Mouse (Mus musculus) retina, postnatal 7 days (tissue): ENCODE data around the gene C3ar1.

Experiments used
- DNase-seq: peaks from one replicate; pipeline ENCODE4 v3.0.0-alpha.2; 2012; ENCODE audit warnings: low read depth, low spot score

The C3ar1 gene

DNA sequence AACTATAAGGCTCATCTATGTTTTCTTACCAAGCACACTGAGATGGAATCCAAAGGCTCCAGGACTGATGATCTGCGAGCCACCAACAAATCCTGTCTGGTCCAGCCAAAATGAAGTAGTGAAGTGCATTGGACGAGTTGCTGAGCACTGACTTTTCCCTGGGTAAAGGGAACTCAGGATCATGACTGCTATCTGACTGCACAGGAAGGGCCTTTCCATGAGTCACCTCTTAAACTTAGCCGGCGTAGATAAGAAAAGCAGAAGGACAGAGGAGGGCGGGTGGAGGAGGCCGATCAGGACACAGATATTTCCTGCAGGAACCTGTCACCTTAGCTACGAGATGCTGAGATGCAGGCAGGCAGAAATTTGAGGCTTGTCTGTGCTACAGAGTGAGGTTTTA lies at the start of gene C3ar1:
TSS of gene C3ar1 (minus strand) at position 207 of the 400 bp plus-strand sequence.
- DNase-seq = no peak

- DNase-seq = no peak
These were observed 36.6 kb upstream of the C3ar1 start for GRCm38 (mm10) chr6:122892442-122893049.

- DNase-seq = no peak
These were observed 33.6 kb upstream of the C3ar1 start for GRCm38 (mm10) chr6:122889599-122889998.

DNA sequence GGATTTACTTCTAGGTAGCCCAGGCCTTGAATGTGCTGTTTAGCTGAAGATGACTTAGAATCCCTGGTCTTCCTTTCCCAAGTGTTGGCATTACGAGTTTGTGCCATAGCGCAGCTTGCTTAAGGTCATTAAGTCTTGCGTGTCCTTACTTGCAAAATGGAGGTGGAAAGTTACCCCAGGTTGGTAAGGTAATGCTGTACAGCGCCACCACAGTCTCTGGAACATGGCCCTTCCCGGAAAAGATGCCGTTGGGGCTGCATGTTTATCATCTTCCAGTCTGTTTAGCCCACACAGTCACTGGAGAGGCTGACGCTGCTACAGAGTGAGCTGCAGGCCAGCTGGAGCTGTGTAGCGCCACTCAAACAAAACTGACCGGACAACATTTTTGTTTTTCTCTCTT lies 27.6 kb upstream of the C3ar1 start:
- DNase-seq = no peak

GRCm38 (mm10) chr6:122881287-122881686 lies 25.3 kb upstream of the C3ar1 start:
- DNase-seq = no peak

DNA sequence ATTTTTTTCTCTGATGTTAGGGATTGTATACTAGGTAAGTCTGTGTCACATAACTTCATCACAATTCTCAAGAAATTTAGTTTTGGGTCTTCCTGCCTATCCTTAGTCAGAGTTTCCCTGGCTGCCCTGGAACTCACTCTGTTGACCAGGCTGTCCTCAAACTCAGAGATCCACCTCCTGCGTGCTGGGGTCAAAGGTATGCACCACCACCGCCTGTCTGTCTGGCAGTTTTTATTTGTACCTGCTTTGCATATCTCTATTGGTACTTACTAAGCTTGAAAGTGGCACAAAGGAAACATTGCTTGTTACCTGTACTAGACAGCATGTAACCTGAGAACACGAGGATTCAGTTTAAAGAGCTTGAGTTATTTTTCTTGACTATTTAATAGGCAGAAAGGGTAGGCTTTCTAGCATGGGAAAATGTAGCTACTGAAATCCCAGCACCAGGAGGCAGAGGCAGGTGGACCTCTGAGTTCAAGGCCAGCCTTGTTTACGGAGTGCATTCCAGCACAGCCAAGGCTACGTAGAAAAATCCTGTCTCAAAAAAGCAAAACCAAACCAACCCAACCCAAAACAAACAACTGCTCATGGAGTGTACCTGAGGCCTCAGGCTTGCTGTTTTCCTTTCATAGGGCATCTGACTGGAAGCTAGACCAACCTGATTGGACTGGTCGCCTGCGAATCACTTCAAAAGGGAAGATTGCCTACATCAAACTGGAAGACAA lies 24.0 kb upstream of the C3ar1 start:
- DNase-seq = no peak

GRCm38 (mm10) chr6:122879141-122879735 lies 23.3 kb upstream of the C3ar1 start:
- DNase-seq = no peak

- DNase-seq = peak; percentile 62
These were observed 18.9 kb upstream of the C3ar1 start for GRCm38 (mm10) chr6:122874720-122875389.

- DNase-seq = peak; percentile 95
These were observed 18.1 kb upstream of the C3ar1 start, which contains the start of gene Necap1 for GRCm38 (mm10) chr6:122873871-122874719. Gene Necap1, plus strand, starts transcription at chr6:122874474.

GRCm38 (mm10) chr6:122872800-122873199 lies 16.8 kb upstream of the C3ar1 start:
- DNase-seq = no peak

DNA sequence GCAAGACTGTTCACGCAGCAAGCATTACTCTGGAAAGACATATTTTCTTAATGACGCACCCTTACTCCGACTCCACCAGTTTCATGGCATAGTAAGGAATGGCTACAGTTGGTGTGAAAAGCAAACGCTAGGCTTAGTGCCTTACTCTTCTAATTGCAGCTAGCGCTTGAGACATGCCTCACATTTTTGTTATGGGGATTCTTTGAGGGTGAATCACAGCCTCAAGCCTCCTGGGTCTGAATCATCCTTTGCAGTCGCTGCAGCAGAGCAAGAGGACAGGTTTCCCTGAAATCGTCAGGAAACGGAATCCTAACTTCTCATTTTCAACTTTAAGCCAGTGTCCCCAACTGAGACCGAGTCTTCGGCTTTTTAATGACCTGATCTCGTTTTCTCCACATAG lies 13.9 kb upstream of the C3ar1 start:
- DNase-seq = no peak

GRCm38 (mm10) chr6:122867914-122868313 lies 12.0 kb upstream of the C3ar1 start:
- no peak for DNase-seq

- no peak for DNase-seq
These were observed 6.9 kb upstream of the C3ar1 start for GRCm38 (mm10) chr6:122862871-122863270.

- no peak for DNase-seq
These were observed 6.5 kb upstream of the C3ar1 start for GRCm38 (mm10) chr6:122862434-122862833.

DNA sequence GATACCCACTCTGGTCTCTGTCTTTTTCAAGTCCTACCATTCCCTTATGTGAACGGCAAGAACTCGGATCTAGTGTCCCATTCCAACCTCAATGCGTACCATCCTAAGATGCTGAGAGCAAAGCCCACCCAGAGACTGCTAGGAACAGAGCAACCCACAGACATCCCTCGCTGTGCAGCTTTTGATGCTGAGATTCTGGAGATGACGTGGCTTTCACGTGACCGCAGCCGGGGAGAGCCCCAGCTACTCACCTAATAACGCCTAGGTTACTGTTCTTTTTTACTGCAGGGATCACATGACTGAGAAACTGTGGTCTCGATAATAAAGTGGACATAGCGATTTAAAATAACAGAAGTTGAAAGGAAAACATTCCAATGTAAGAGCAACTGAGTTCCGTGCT lies 1.4 kb downstream of the C3ar1 start:
- DNase-seq = no peak

DNA sequence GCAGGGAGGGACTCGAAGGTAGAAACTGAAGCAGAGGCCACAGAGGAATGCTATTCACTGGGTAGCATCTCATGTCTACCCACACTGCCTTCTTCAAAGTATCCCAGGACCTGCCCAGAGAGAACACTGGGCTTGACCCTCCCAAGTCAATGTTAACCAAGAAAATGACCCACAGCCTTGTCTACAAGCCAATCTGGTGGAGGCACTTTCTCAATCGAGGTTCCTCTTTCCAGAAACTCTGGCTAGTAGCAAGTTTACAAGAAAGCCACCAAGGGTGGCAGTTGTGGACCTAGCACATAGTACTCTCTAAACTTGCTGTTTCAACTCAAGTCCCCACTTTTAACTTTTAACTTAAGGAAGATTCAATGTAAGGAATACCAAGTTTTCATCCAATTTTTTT lies 3.3 kb downstream of the C3ar1 start:
- no peak for DNase-seq

DNA sequence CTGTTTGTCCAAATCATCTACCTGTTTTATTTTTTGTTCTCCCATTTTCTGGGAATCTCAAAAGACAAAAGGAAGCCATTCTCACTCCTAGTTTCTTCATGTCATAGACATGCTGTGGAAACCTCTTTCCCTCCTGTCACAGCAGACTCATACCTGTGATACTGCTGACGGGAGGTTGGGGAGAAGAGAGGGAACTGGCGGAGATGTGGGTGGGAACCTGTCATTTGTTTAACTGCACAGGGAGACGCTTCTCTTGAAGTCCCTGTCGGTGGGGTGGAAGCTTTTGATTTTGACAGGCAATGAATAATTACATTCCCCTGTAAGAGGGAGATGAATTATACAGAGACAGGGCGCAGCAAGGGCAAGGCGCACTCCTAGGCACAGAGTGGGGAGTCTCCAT lies 12.2 kb downstream of the C3ar1 start:
- no peak for DNase-seq

GRCm38 (mm10) chr6:122837539-122837938 lies 18.4 kb downstream of the C3ar1 start:
- no peak for DNase-seq

- no peak for DNase-seq
These were observed 19.0 kb downstream of the C3ar1 start for GRCm38 (mm10) chr6:122836974-122837373.

DNA sequence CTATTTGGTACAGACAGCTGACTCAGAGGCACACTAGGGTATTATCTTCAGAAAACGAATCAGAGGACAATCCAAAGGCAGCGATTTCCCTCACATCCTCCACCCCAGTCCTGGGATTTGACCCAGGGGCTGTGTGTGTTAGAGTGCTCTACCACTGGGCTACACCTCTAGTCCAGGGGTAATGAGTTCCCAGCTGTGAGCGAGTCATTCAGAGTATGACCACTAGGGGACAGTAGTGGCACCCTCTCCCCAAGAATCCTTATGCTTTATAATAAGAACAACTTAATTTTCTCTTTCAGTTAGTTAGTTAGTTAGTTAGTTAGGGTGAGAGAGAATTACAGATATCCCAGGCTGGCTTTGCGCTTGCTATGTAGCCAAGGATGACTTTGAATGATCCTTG lies 21.6 kb downstream of the C3ar1 start:
- DNase-seq = no peak

GRCm38 (mm10) chr6:122832880-122833279 lies 23.1 kb downstream of the C3ar1 start:
- DNase-seq = no peak
